Comparison of ENCODE assay signal across 13 mouse cellular contexts in genomic region chr9:72808586-72808985, GRCm38 (mm10). TPM values are rescaled to one million over a fixed set of nuclear protein-coding genes. Genes with fewer than 3 reads are reported as not detected.
DNase-seq lines count a peak whose midpoint lies in the region; ATAC-seq and TF ChIP-seq lines count a peak whose summit lies in the region.
"Had no signal": no experiment of that assay in that cellular context is flagged by ENCODE, and none has a peak within 500 bp of the region (broad histone marks: within the 10 kb centered on the region; RNA-seq: fewer than 3 reads in every experiment).

No protein-coding gene starts in this region.

- TF ChIP-seq CTCF in heart, adult 2 months (IDR thresholded peaks at IDR 0.05), result no peak

- no peak overlapping the region for H3K4me3 ChIP-seq in heart, embryonic 15.5 days
- H3K4me3 ChIP-seq in heart, adult 2 months, result no peak overlapping the region
- H3K4me3 ChIP-seq in embryonic facial prominence, embryonic 12.5 days, result 0 out of 2 replicates have a peak overlapping the region, but pooled peaks have one; percentile 92
- peak overlapping the region; percentile 86 for H3K4me3 ChIP-seq in limb, embryonic 10.5 days

- TF ChIP-seq EP300 in heart, adult 2 months (IDR thresholded peaks at IDR 0.05; ENCODE audit: insufficient read depth, low read depth, low read length), result no peak

- H3K36me3 ChIP-seq in heart, embryonic 15.5 days, result no peaks in the 10 kb centered on the region
- no peaks in the 10 kb centered on the region for H3K36me3 ChIP-seq in heart, adult 2 months (ENCODE audit: control insufficient read depth, insufficient read depth, low read length)
- H3K36me3 ChIP-seq in embryonic facial prominence, embryonic 12.5 days, result no peaks in the 10 kb centered on the region
- peaks cover 25% of the 10 kb centered on the region for H3K36me3 ChIP-seq in limb, embryonic 10.5 days
- H3K36me3 ChIP-seq: liver, embryonic 15.5 days had no signal

- H3K4me1 ChIP-seq in heart, embryonic 15.5 days (replicated peaks), result peaks cover 21% of the 10 kb centered on the region
- H3K4me1 ChIP-seq in heart, adult 2 months (ENCODE audit: control insufficient read depth, insufficient read depth, low read length), result no peaks in the 10 kb centered on the region
- H3K4me1 ChIP-seq in embryonic facial prominence, embryonic 12.5 days, result peaks cover 46% of the 10 kb centered on the region
- peaks cover 70% of the 10 kb centered on the region for H3K4me1 ChIP-seq in limb, embryonic 10.5 days

- H3K4me2 ChIP-seq in heart, embryonic 15.5 days, result peak overlapping the region; percentile 99
- peak overlapping the region; percentile 97 for H3K4me2 ChIP-seq in embryonic facial prominence, embryonic 12.5 days (replicated peaks)

- ATAC-seq in heart, embryonic 15.5 days (replicated peaks; ENCODE audit: insufficient number of reproducible peaks, insufficient read depth, low FRiP score, low read depth), result no peak
- no peak for ATAC-seq in embryonic facial prominence, embryonic 12.5 days (ENCODE audit: insufficient number of reproducible peaks, insufficient read depth, low FRiP score, low TSS enrichment)

- H3K79me2 ChIP-seq in heart, adult 2 months (replicated peaks; ENCODE audit: control insufficient read depth, insufficient read depth, low read length), result no peaks in the 10 kb centered on the region

- no peak for TF ChIP-seq POLR2A in heart, adult 2 months (IDR thresholded peaks at IDR 0.05; ENCODE audit: insufficient read depth, low read depth, low read length)

- H3K27me3 ChIP-seq in heart, embryonic 15.5 days, result no peaks in the 10 kb centered on the region
- H3K27me3 ChIP-seq in heart, adult 2 months (ENCODE audit: control insufficient read depth, insufficient read depth, low read length), result peaks cover 2% of the 10 kb centered on the region
- H3K27me3 ChIP-seq in embryonic facial prominence, embryonic 12.5 days, result peaks cover 5% of the 10 kb centered on the region; the same call in 1 of the 2 replicates
- H3K27me3 ChIP-seq in limb, embryonic 10.5 days (ENCODE audit: low read depth, poor library complexity, severe bottlenecking), result no peaks in the 10 kb centered on the region

- H3K27ac ChIP-seq in heart, embryonic 15.5 days, result no peak overlapping the region
- no peak overlapping the region for H3K27ac ChIP-seq in heart, adult 2 months
- H3K27ac ChIP-seq in embryonic facial prominence, embryonic 12.5 days, result no peak overlapping the region
- peak overlapping the region; percentile 99 for H3K27ac ChIP-seq in limb, embryonic 10.5 days
- H3K27ac ChIP-seq: liver, embryonic 15.5 days had no signal

- intact Hi-C loops in heart, adult 2 months (cut with DNase I), result loop anchor here (5.0 kb wide), 1 partner anchor 74 kb away; no protein-coding TSS in a partner anchor

- no peaks in the 10 kb centered on the region for H3K9me3 ChIP-seq in heart, embryonic 15.5 days (replicated peaks)
- H3K9me3 ChIP-seq in embryonic facial prominence, embryonic 12.5 days, result no peaks in the 10 kb centered on the region
- no peaks in the 10 kb centered on the region for H3K9me3 ChIP-seq in limb, embryonic 10.5 days (replicated peaks)
- H3K9me3 ChIP-seq: liver, embryonic 15.5 days had no signal

- 45% methylated on average over 3 of the region's 3 CpGs for WGBS in heart, embryonic 15.5 days
- WGBS in heart, adult 2 months, result 82% methylated on average over 3 of the region's 3 CpGs
- 6% methylated on average over 3 of the region's 3 CpGs for WGBS in embryonic facial prominence, embryonic 12.5 days
- 5% methylated on average over 3 of the region's 3 CpGs for WGBS in limb, embryonic 10.5 days

- no peak for DNase-seq in heart, adult 2 months
- peak; percentile 66 for DNase-seq in 3T3-L1 (ENCODE audit: low read depth, low spot score)
- DNase-seq in limb, embryonic 10.5 days (ENCODE audit: low spot score), result no peak
- DNase-seq in cerebellum, postnatal 4 days (ENCODE audit: low spot score in 2 of 2), result no peak
- no peak for DNase-seq in right cerebral cortex, postnatal 10 days (ENCODE audit: low spot score in 2 of 2)
- DNase-seq in thymus, postnatal 14 days, result no peak
- DNase-seq: cerebellum, adult 18-20 months; layer of hippocampus, adult 9-11 months; right cerebral cortex, postnatal 14 days had no signal

- no peak overlapping the region for H3K9ac ChIP-seq in heart, embryonic 15.5 days
- H3K9ac ChIP-seq in heart, adult 2 months (ENCODE audit: low read depth, low read length), result no peak overlapping the region
- H3K9ac ChIP-seq in embryonic facial prominence, embryonic 12.5 days, result no peak overlapping the region
- H3K9ac ChIP-seq: liver, embryonic 15.5 days had no signal

RNA-seq across cellular contexts. Expression of gene Prtg, which starts 1.9 kb away (rescaled TPM):
- polyA plus RNA-seq in heart, embryonic 15.5 days (2015; fragmentation: Nextera tagmentation; extraction: Ambion mirVana), result 0.40 and 0.43 TPM in 2 replicates
- total RNA-seq in heart, adult 2 months (2021), result under 1 TPM; 0.02 to 0.05 TPM
- 0.12 and 0.27 TPM in 2 replicates for polyA plus RNA-seq in heart, adult 2 months (2012; rRNA removed)
- 1.8 and 2.1 TPM in 2 replicates for polyA plus RNA-seq in embryonic facial prominence, embryonic 12.5 days (2016; fragmentation: Nextera tagmentation; extraction: Ambion mirVana)
- polyA plus RNA-seq in limb, embryonic 10.5 days (2016; fragmentation: Nextera tagmentation; extraction: Ambion mirVana), result 5.5 and 11.4 TPM in 2 replicates
- total RNA-seq: hematopoietic stem cell, adult 5-6 weeks had no signal

Comparison
In these comparisons a context has a peak if more than half of its experiments do, and no peak if none do; other contexts are left out.
1. H3K4me3 ChIP-seq: peak in embryonic facial prominence, embryonic 12.5 days (single experiment) and limb, embryonic 10.5 days (single experiment); none in heart, embryonic 15.5 days (single experiment) and heart, adult 2 months (single experiment).